Mouse (Mus musculus) thymus, postnatal 10 days (tissue): ENCODE results near the gene Gm2056.
"Not testable (repeated sequence)": the region's sequence is repeated elsewhere in the genome, so short reads cannot be mapped to it uniquely, and the experiment has no call there.

ENCODE experiments used
- DNase-seq, 2 experiments: peaks; one replicate each; pipeline ENCODE4 v3.0.0; 2021; ENCODE audit warnings: low spot score in 2 of 2

Gm2056 gene

DNA sequence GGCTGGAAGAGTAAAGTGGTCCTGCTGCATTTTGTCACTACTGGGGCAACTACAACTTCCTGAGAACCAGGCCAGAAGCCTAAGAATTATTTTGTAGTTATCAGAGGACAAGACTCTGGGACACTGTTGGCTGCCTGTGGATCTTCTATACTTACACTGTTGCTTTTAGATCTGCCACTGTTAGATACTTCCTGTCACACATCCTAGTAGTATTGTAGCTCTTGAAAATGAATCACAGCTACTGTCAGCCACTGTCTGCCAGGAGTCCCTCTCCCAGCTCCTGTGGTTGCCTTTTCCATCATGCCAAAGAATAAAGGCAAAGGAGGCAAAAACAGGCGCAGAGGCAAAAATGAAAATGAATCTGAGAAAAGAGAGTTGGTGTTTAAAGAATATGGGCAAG, at the start of gene Gm2056:
Gene Gm2056, plus strand, starts transcription at position 301 of the 400 bp plus-strand sequence.
- DNase-seq: not testable (repeated sequence)

DNA sequence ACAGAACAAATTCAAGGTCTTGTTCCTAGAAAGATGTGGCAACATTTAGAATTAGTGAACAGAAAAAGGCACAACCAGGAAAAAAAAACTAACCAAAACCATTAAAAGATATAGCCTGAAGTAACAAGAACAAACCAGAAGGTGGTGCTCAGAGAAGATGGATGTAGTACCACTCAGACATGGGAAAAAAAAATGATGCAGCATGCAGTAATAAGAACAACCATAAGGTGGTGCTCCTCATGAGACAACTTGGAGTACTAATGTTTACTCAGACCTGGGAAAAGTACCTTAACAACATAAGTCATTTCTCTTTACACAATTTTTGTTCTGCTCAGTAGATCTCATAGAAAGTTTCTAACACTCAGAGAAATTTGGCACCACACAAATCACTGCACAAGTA, 42.8 kb upstream of the Gm2056 start:
- not testable (repeated sequence) for DNase-seq

GRCm38 (mm10) chr12:88004118-88004517, 22.7 kb upstream of the Gm2056 start:
- not testable (repeated sequence) for DNase-seq

- not testable (repeated sequence) for DNase-seq
These were observed 15.3 kb upstream of the Gm2056 start, which contains the start of gene Gm2075 for GRCm38 (mm10) chr12:88011548-88011947. Gene Gm2075 (plus strand): TSS chr12:88011848.

DNA sequence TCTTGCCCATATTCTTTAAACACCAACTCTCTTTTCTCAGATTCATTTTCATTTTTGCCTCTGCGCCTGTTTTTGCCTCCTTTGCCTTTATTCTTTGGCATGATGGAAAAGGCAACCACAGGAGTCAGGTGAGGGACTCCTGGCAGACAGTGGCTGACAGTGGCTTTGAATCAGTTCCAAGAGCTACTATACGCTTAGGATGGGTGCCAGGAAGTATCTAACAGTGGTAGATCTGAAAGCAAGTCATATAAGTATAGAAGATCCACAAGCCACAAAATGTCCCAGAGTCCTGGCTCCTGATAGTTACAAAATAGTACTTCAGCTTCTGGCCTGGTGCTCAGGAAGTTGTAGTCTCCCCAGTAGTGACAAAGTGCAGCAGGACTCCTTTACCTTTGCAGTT, 8.1 kb upstream of the Gm2056 start, which contains the start of gene Gm6803:
Gene Gm6803, minus strand, starts transcription at position 101 of the 400 bp plus-strand sequence.
- not testable (repeated sequence) for DNase-seq

DNA sequence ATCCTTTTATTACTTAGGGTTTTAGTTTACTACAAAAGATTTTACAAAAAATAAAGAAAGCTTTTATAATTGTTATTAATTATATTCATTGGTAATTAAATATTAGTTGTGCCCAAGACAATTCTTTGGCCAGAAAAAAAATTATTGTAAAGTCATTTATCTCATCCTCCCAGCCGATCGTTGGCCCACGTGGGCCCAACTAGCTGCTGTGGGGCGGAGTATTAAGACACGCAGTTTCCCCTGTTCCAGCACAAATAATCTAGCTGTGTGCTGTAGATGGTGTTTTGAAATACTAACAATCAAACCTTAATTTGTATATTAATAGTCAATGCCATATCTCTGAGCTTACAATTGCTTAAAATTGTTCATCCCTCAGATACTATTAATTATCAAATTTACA, 5.4 kb downstream of the Gm2056 start:
- not testable (repeated sequence) for DNase-seq

GRCm38 (mm10) chr12:88039062-88039461, 12.3 kb downstream of the Gm2056 start:
- DNase-seq: not testable (repeated sequence)

- not testable (repeated sequence) for DNase-seq
These were observed 12.9 kb downstream of the Gm2056 start for GRCm38 (mm10) chr12:88039703-88040102.

GRCm38 (mm10) chr12:88045226-88045625, 18.4 kb downstream of the Gm2056 start:
- not testable (repeated sequence) for DNase-seq
